Mouse (Mus musculus): ENCODE data around the gene Fam117a.
A peak's percentile ranks its signal among the peaks of the same experiment; 100 is the strongest.

The Fam117a gene

DNA sequence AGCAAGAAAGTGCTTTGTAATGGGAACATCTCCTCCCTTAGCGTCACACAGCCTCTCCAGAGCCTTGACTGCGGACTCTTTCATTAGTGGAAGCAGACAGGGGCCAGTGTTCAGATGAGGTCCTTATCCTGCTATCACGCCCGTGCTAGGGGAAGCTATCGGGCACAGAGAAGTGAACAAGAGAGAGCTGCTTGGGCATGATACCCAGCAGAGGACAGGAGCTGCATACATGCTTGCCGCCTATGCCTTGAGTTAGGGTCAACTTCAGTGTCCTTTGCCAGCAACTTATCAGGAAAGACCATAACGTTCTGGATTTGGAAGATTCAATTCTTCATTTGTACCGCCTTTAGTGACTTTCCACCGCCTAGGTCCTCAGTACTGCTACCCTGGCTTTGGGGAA, 3.0 kb upstream of the Fam117a start:
- no peak for DNase-seq

GRCm38 (mm10) chr11:95334448-95335060, 2.3 kb upstream of the Fam117a start:
- no peak for DNase-seq

DNA sequence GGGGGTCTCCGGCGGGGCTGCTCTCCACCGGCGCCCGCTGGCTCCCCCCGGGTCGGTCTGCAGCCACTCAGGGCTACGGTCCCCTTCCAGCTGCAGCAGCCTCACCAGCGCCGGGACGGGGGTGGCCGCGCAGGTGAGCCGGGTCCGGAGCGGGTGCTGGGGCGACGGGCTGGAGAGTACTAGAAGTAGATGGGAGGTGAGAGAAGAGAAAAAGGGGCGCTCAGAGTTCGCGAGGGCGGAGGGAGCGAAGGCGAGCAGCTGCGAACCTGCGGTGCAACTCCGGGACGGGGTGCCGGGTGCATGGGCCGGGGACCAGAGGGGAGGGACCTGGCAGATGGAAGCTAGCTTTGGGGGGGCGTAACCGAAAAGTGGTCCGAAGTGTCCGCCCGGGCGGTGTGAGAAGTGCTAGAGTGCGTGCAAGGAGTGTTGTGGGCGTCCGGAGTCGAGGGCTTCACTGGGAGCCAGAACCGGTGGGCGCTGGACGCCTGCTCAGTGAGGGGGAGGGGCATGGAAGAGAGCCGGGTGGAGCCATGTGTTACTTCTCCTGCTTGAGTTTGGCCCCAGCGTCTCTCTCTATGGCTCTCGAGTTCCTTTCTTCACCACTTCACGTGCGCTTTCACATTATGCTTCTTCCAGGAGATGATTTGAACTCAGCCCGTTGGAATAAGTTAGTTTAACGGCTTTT, 453 bp downstream of the Fam117a start:
- peak; percentile 25 for DNase-seq

GRCm38 (mm10) chr11:95337846-95338342, 1.1 kb downstream of the Fam117a start:
- DNase-seq = no peak

GRCm38 (mm10) chr11:95339471-95340021, 2.7 kb downstream of the Fam117a start:
- DNase-seq = no peak

DNA sequence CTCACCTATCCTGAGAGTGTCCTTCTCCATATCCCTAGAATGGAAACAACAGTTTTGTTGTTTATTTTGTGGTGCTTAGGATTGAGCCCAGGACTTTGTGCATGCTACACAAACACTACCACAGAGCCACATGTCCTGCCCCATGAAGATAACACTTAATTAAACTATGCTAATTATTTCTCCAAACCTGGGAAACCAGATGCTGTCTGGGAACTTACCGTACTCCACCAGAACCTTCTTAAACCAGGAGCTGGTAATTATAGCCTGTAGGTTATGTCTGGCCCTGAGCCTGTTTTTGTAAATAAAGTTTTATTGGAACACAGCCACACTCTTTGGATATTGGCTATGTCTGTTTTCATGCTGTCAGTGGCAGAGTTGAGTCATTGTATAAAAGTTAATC, 3.4 kb downstream of the Fam117a start:
- no peak for DNase-seq

DNA sequence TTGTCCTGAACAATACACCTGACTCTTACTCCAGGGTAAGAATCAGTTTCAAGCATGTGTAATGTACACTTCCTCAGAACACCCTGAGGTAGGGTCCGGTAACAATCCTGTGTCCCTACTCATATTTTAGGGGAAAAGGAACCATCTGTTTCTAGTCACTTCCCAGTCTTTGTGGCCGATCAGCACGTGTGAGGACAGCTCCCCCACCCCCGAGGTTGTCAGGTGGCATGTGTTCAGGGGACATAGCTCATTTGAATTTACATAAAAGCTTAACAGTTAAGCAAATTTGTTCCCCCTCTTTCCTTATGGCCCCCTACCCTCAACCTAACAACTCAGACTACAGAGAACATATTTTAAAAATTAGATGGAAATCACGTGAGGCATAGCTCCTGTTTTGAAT, 3.8 kb downstream of the Fam117a start:
- no peak for DNase-seq

DNA sequence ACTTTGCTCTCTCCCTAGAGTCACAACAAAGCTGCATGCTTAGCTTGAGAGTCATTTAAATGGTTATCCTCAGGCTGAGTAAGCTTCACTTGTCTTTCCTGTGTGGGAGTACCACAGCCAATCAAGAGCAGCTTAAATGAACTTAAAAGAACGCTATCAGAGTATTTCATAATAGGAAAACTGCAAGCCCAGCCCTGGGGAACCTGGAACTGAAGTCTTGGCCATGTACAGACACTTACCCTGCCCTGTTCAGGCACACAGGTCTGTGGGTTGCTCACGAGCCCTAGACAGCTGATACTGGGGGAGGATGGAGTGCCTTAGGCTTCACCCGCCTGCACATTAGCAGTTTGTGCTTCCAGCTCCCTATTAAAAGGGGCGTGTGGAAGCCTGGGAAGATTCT, 6.4 kb downstream of the Fam117a start:
- no peak for DNase-seq

DNA sequence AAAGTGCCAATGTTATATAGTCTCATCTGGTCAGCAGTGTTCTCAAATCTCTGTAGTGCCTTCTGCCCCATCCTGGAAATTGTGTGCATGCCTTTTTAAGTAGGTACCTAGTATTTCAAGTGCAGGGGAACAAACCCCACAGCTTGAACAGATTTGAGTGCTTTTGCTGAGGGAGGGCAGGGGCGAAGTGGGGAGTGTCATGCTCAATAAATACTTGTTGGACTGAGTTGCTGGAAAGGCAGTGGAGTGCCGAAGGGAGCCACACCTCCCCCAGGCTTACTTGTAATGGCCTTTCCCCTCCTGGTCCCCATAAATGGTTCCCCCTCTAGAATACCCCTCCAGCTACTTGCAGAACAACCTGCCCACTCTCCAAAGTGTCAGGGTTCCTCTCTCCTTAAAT, 7.4 kb downstream of the Fam117a start:
- DNase-seq = no peak

DNA sequence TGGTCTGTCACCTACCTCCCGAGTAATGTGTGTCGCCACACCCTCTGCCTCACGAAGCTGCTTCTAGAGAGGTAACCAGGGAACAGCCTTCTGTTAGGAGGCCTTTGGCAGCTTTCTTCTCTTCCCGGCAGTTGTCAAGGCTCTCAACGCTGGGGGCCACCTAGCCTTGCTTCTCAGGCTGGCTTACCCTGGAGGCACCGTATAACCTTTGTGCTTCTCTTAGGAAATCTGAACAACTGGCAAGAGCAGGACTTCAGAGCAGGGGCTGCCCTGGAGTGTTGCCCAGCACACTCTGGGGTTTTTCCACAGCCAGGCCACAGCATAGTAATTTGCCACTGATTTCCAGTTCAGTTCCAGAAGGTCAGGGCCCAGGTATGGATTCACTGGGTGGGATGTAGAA, 13.5 kb downstream of the Fam117a start:
- peak; percentile 37 for DNase-seq

- no peak for DNase-seq
Observed at GRCm38 (mm10) chr11:95350960-95351359, 14.1 kb downstream of the Fam117a start.

DNA sequence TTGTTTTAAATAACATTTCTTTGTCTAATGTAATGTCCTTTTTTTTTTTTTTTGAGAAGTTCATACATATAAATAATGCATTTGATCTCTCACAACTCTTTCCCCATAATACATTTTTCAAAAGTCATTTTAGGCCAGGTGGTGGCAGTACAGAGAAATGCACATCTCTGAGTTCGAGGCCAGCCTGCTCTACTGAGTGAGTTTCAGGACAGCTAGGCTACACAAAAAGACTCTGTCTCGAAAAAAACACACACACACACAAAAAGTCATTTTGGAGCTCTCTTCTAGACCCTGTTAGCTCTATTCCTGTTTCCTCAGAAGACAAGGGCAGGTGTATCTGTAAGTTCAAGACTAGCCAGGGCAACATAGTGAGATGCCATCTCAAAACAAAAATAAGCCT, 15.9 kb downstream of the Fam117a start:
- DNase-seq = no peak

GRCm38 (mm10) chr11:95353226-95353625, 16.4 kb downstream of the Fam117a start:
- DNase-seq = no peak

GRCm38 (mm10) chr11:95354228-95354944, 17.6 kb downstream of the Fam117a start:
- no peak for DNase-seq

DNA sequence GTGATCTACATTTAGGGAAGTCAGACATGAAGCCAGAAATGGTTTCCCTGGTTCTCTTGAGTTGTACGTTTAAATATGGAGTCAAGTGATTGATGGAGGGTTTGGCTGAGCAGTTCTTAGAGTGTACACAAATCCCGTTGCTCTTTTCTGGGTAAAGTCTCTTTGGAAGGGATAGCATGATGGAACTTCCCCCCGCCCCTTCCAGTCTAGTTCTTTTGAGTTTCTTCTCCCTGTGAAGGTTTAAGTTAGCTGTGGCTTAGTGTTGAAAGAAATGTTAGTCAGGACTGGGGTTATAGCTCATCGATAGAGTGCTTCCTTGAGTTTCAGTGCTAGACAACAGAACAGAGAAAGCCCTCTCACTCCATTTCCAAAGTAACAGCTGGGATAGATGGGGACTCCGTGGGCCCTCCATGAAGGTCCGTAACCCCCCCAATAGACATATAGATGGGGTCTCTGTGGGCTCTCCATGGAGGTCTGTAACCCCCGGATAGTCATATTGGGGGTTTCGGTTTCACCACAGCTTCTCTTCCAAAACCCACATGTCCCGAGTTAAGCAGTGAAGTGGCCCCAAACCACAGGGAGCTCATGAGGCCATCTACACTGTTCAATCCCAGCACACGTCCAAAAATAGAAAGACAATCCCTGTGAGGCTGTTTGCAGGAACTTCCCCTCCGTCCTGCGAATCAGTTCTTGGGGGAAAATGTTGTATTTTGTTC, 18.3 kb downstream of the Fam117a start:
- no peak for DNase-seq

GRCm38 (mm10) chr11:95355661-95356011, 18.8 kb downstream of the Fam117a start:
- DNase-seq = no peak

DNA sequence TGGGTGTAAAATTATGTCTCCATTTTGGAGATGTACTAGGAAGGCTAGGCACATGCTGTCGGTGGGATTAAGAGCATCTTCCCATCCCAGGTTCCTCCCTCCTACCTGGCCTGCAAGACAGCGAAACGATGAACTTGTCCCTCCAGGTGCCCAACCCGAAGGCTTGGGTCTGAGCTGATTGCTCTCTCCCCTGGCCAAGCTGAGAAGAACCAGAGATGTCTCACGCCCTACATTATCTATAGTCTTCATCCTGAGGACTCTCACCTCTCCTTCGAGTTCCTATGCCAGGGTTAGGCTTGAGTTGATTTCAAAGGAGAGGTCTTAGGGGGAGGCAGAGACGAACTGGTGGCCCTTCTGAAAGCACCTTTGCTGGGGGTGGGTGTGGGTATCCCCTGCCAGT, 19.2 kb downstream of the Fam117a start:
- no peak for DNase-seq

GRCm38 (mm10) chr11:95356469-95357273, 19.9 kb downstream of the Fam117a start:
- DNase-seq = peak; percentile 60

DNA sequence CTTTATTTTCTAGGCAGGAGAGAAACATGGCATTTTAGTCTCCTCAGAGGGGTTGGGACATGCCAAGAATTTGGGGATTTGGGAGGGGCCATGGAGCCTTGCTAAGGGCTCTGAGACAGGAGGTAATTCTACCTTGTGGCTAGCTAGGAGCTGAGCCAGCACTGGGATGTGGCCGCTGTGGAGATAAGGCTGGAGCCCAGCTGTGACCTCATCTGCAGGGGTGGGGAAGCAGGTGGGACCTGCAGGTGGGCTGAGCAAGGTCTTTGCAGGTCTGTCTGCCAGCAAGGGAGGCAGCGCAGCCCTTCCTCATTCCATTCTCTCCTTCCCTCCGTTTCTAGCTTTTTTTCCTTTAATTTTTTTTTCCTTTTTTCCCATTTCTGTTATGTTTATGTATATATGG, 21.4 kb downstream of the Fam117a start:
- DNase-seq = no peak

DNA sequence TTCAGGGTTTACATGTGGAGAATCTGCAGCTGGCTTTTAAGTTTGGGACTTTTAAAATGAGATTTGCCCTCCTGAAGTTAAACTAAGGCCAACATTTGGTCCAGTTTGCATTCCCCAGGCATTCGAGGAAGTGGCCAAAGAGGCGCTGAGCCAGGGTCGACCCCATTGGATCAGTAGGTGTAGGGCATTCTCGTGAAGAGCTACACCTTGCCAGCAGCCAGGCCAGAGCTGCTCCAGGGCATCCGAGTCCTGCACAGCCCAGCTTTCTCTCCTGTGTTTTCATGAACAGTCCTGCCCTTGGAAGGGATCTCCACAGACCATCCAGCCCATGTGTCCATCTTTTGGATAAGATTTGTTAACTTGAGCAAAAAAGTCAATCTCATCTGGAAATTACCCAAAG, 27.6 kb downstream of the Fam117a start:
- no peak for DNase-seq

- peak; percentile 72 for DNase-seq
Observed at GRCm38 (mm10) chr11:95365596-95365995, 28.8 kb downstream of the Fam117a start.

DNA sequence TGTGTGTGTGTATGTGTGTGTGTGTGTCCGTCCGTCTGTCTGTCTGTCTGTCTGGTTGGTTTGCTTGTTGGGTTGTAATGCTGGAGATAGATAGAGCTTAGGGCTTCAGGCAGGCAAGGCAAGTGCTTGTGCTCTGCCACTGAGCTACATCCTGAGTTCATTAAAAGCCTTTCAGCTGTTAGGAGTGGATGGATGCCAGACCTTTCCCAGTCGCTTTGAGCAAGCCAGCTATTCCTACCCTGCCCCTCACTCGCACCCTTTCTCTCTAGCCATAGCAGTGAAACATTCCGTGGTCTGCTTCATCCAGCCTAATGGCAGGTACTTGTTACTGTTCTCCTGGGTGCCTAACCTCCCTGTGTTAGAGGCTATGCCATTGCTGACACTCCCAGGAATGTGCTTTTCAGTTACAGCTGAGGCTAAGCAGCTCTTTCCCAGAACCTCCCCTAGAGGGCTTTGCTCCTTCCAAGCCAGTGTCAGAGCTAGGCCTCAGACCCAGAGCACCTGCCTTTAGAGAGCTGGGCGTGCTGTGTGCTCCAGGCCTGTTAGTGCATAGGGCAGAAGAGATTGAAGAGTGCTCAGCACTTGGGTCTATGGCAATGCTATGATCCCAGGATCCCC, 29.6 kb downstream of the Fam117a start:
- peak; percentile 31 for DNase-seq

All from layer of hippocampus, adult 9-11 months (tissue).